Mouse (Mus musculus): ENCODE measurements around the gene Epha2. TPM values are rescaled to one million over a fixed set of nuclear protein-coding genes. Genes with fewer than 3 reads are reported as not detected.

Epha2 gene
- polyA plus RNA-seq, 1 experiment from 2014 or later, result 0.03 TPM

- Histone ChIP-seq H3K4me3 (ENCODE audit: inconsistent target) (no peak overlapping the region), H3K27ac (no peak overlapping the region), H3K36me3 (ENCODE audit: inconsistent target) (no peaks in the 10 kb centered on the region), H3K79me2 (ENCODE audit: inconsistent target) (no peaks in the 10 kb centered on the region)
- 77% methylated on average over 3 of the region's 3 CpGs for WGBS (ENCODE audit: missing documents)
Measured at GRCm38 (mm10) chr4:141284486-141284885, 16.6 kb upstream of the Epha2 start.

GRCm38 (mm10) chr4:141285128-141285527 lies 15.9 kb upstream of the Epha2 start:
- WGBS (ENCODE audit: missing documents), result 77% methylated on average over 6 of the region's 8 CpGs
- no peak overlapping the region for H3K27ac ChIP-seq
- no peaks in the 10 kb centered on the region for H3K36me3 ChIP-seq (ENCODE audit: inconsistent target)
- no peak overlapping the region for H3K4me3 ChIP-seq (ENCODE audit: inconsistent target)
- no peaks in the 10 kb centered on the region for H3K79me2 ChIP-seq (ENCODE audit: inconsistent target)

- H3K79me2 ChIP-seq (ENCODE audit: inconsistent target), result no peaks in the 10 kb centered on the region
- no peaks in the 10 kb centered on the region for H3K36me3 ChIP-seq (ENCODE audit: inconsistent target)
- WGBS (ENCODE audit: missing documents), result 23% methylated on average over 20 of the region's 20 CpGs
- H3K27ac ChIP-seq, result no peak overlapping the region
- no peak overlapping the region for H3K4me3 ChIP-seq (ENCODE audit: inconsistent target)
Measured at GRCm38 (mm10) chr4:141286860-141287517, 14.1 kb upstream of the Epha2 start.

- no peaks in the 10 kb centered on the region for H3K79me2 ChIP-seq (ENCODE audit: inconsistent target)
- no peak overlapping the region for H3K27ac ChIP-seq
- H3K36me3 ChIP-seq (ENCODE audit: inconsistent target), result no peaks in the 10 kb centered on the region
- no peak overlapping the region for H3K4me3 ChIP-seq (ENCODE audit: inconsistent target)
- WGBS (ENCODE audit: missing documents), result 36% methylated on average over 15 of the region's 15 CpGs
Measured at GRCm38 (mm10) chr4:141287518-141288004, 13.5 kb upstream of the Epha2 start.

GRCm38 (mm10) chr4:141288152-141288551 lies 12.9 kb upstream of the Epha2 start:
- 93% methylated on average over 8 of the region's 8 CpGs for WGBS (ENCODE audit: missing documents)
- Histone ChIP-seq H3K79me2 (ENCODE audit: inconsistent target) (no peaks in the 10 kb centered on the region), H3K36me3 (ENCODE audit: inconsistent target) (no peaks in the 10 kb centered on the region), H3K27ac (no peak overlapping the region), H3K4me3 (ENCODE audit: inconsistent target) (no peak overlapping the region)

- H3K79me2 ChIP-seq (ENCODE audit: inconsistent target), result no peaks in the 10 kb centered on the region
- H3K27ac ChIP-seq, result no peak overlapping the region
- H3K4me3 ChIP-seq (ENCODE audit: inconsistent target), result no peak overlapping the region
- 10% methylated on average over 45 of the region's 47 CpGs for WGBS (ENCODE audit: missing documents)
- H3K36me3 ChIP-seq (ENCODE audit: inconsistent target), result no peaks in the 10 kb centered on the region
Measured at GRCm38 (mm10) chr4:141291571-141292375, 9.3 kb upstream of the Epha2 start.

- WGBS (ENCODE audit: missing documents), result 23% methylated on average over 14 of the region's 15 CpGs
- H3K4me3 ChIP-seq (ENCODE audit: inconsistent target), result no peak overlapping the region
- H3K27ac ChIP-seq, result no peak overlapping the region
- H3K79me2 ChIP-seq (ENCODE audit: inconsistent target), result no peaks in the 10 kb centered on the region
- no peaks in the 10 kb centered on the region for H3K36me3 ChIP-seq (ENCODE audit: inconsistent target)
Measured at GRCm38 (mm10) chr4:141295774-141296186, 5.3 kb upstream of the Epha2 start.

- WGBS (ENCODE audit: missing documents), result 79% methylated on average over 7 of the region's 7 CpGs
- no peaks in the 10 kb centered on the region for H3K79me2 ChIP-seq (ENCODE audit: inconsistent target)
- no peak overlapping the region for H3K4me3 ChIP-seq (ENCODE audit: inconsistent target)
- no peaks in the 10 kb centered on the region for H3K36me3 ChIP-seq (ENCODE audit: inconsistent target)
- no peak overlapping the region for H3K27ac ChIP-seq
Measured at GRCm38 (mm10) chr4:141297934-141298333, 3.1 kb upstream of the Epha2 start.

- Histone ChIP-seq H3K27ac (no peak overlapping the region), H3K4me3 (ENCODE audit: inconsistent target) (no peak overlapping the region), H3K79me2 (ENCODE audit: inconsistent target) (no peaks in the 10 kb centered on the region), H3K36me3 (ENCODE audit: inconsistent target) (no peaks in the 10 kb centered on the region)
- WGBS (ENCODE audit: missing documents), result 18% methylated on average over 13 of the region's 13 CpGs
Measured at GRCm38 (mm10) chr4:141299356-141299755, 1.7 kb upstream of the Epha2 start.

GRCm38 (mm10) chr4:141300196-141300595 lies 844 bp upstream of the Epha2 start:
- Histone ChIP-seq H3K79me2 (ENCODE audit: inconsistent target) (no peaks in the 10 kb centered on the region), H3K4me3 (ENCODE audit: inconsistent target) (no peak overlapping the region), H3K27ac (no peak overlapping the region), H3K36me3 (ENCODE audit: inconsistent target) (no peaks in the 10 kb centered on the region)
- WGBS (ENCODE audit: missing documents), result 16% methylated on average over 4 of the region's 4 CpGs

GRCm38 (mm10) chr4:141301591-141302427 lies 769 bp downstream of the Epha2 start:
- Histone ChIP-seq H3K27ac (no peak overlapping the region), H3K79me2 (ENCODE audit: inconsistent target) (no peaks in the 10 kb centered on the region), H3K4me3 (ENCODE audit: inconsistent target) (peak overlapping the region; percentile 8; the same call in 1 of the 2 replicates), H3K36me3 (ENCODE audit: inconsistent target) (no peaks in the 10 kb centered on the region)
- 2% methylated on average over 50 of the region's 51 CpGs for WGBS (ENCODE audit: missing documents)

GRCm38 (mm10) chr4:141302428-141303401 lies 1.7 kb downstream of the Epha2 start:
- WGBS (ENCODE audit: missing documents), result 49% methylated on average over 27 of the region's 27 CpGs
- Histone ChIP-seq H3K36me3 (ENCODE audit: inconsistent target) (no peaks in the 10 kb centered on the region), H3K4me3 (ENCODE audit: inconsistent target) (no peak overlapping the region), H3K79me2 (ENCODE audit: inconsistent target) (no peaks in the 10 kb centered on the region), H3K27ac (no peak overlapping the region)

- H3K27ac ChIP-seq, result no peak overlapping the region
- H3K36me3 ChIP-seq (ENCODE audit: inconsistent target), result no peaks in the 10 kb centered on the region
- no peak overlapping the region for H3K4me3 ChIP-seq (ENCODE audit: inconsistent target)
- H3K79me2 ChIP-seq (ENCODE audit: inconsistent target), result no peaks in the 10 kb centered on the region
- 81% methylated on average over 7 of the region's 7 CpGs for WGBS (ENCODE audit: missing documents)
Measured at GRCm38 (mm10) chr4:141303402-141304222, 2.6 kb downstream of the Epha2 start.
